Mouse (Mus musculus) G1E (cell line): Measurements from ENCODE around the gene Dtx2.

ENCODE experiments used
- CTCF ChIP-seq: IDR thresholded peaks from 2 replicates; pipeline ENCODE4 v1.5.1; 2012; ENCODE audit warnings: low read depth, low read length, inconsistent platforms, mixed read lengths
- GATA1 ChIP-seq: IDR thresholded peaks from 2 replicates; pipeline ENCODE4 v1.6.1; 2012; ENCODE audit warnings: borderline replicate concordance, low read length, inconsistent platforms, mixed read lengths
- POLR2AphosphoS5 ChIP-seq: IDR thresholded peaks from 2 replicates; pipeline ENCODE4 v1.6.1; 2012; ENCODE audit warnings: low read depth, low read length, inconsistent platforms; ENCODE audit not compliant: insufficient replicate concordance
- TAL1 ChIP-seq: conservative IDR thresholded peaks from 2 replicates; pipeline ENCODE4 v1.6.1; 2012; ENCODE audit warnings: low read depth, low read length, inconsistent platforms, mixed read lengths

DNA sequence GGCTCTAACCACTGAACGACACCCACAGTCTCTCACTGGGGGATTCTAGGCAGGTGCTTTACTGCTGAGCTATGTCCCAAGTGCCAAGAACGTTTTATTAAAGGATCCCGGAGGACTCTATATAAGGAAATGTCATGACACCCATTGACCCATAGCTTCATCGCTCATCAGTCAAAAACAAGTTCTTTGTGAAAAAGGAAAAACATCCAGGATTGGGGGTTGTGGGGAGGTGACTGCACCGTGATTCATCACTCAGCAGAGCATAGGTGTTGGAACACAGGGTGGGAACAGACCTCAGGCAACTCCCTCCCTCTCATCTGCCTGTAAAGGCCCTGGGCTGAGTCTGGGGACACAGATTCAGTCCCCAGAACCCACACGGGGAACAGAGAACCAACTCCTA, 55.3 kb downstream of the Dtx2 start:
- TF ChIP-seq CTCF, result no peak
- TF ChIP-seq GATA1, result no peak
- no peak for TF ChIP-seq POLR2AphosphoS5
- TF ChIP-seq TAL1, result no peak
